17 mouse cellular contexts compared by ENCODE assay signal in genomic region chr1:121188895-121189294, GRCm38 (mm10).
A peak's percentile ranks its signal among the peaks of the same experiment; 100 is the strongest.
DNase-seq lines count a peak whose midpoint lies in the region; ATAC-seq and TF ChIP-seq lines count a peak whose summit lies in the region.
"Had no signal": no experiment of that assay in that cellular context is flagged by ENCODE, and none has a peak within 500 bp of the region (broad histone marks: within the 10 kb centered on the region; RNA-seq: fewer than 3 reads in every experiment).

No protein-coding gene starts in this region.

- TF ChIP-seq EP300 in liver, postnatal 0 days (IDR thresholded peaks at IDR 0.05; ENCODE audit: low read depth), result no peak

- H3K9ac ChIP-seq in liver, postnatal 0 days (replicated peaks), result no peak overlapping the region
- H3K9ac ChIP-seq in liver, embryonic 11.5 days (ENCODE audit: low read depth, low read length), result no peak overlapping the region
- H3K9ac ChIP-seq: forebrain, embryonic 12.5 days; liver, embryonic 13.5 days; neural tube, embryonic 12.5 days had no signal

- H3K9me3 ChIP-seq in liver, postnatal 0 days (ENCODE audit: low read length), result no peaks in the 10 kb centered on the region
- H3K9me3 ChIP-seq in liver, embryonic 11.5 days (ENCODE audit: control insufficient read depth, low read length), result no peaks in the 10 kb centered on the region
- H3K9me3 ChIP-seq: forebrain, embryonic 12.5 days; hindbrain, embryonic 10.5 days; limb, embryonic 10.5 days; liver, embryonic 13.5 days; neural tube, embryonic 12.5 days had no signal

- TF ChIP-seq CTCF in liver, postnatal 0 days (IDR thresholded peaks at IDR 0.05; ENCODE audit: low read depth), result peak; percentile 33

- no peak overlapping the region for H3K4me2 ChIP-seq in liver, postnatal 0 days (ENCODE audit: low read depth, low read length)
- H3K4me2 ChIP-seq in liver, embryonic 11.5 days, result no peak overlapping the region
- H3K4me2 ChIP-seq: forebrain, embryonic 12.5 days; liver, embryonic 13.5 days; neural tube, embryonic 12.5 days had no signal

- no peaks in the 10 kb centered on the region for H3K4me1 ChIP-seq in liver, postnatal 0 days (ENCODE audit: insufficient read depth)
- H3K4me1 ChIP-seq in liver, embryonic 11.5 days (replicated peaks; ENCODE audit: control insufficient read depth, insufficient read depth, low read length), result no peaks in the 10 kb centered on the region
- H3K4me1 ChIP-seq: forebrain, embryonic 12.5 days; hindbrain, embryonic 10.5 days; limb, embryonic 10.5 days; liver, embryonic 13.5 days; neural tube, embryonic 12.5 days had no signal

- no peak overlapping the region for H3K27ac ChIP-seq in liver, postnatal 0 days (ENCODE audit: low read depth)
- no peak overlapping the region for H3K27ac ChIP-seq in liver, embryonic 11.5 days (ENCODE audit: low read depth, low read length)
- H3K27ac ChIP-seq: forebrain, embryonic 12.5 days; hindbrain, embryonic 10.5 days; limb, embryonic 10.5 days; liver, embryonic 13.5 days; neural tube, embryonic 12.5 days had no signal

- H3K4me3 ChIP-seq in liver, postnatal 0 days (ENCODE audit: low read depth, low read length), result no peak overlapping the region
- H3K4me3 ChIP-seq in liver, embryonic 11.5 days (ENCODE audit: low read depth, low read length), result no peak overlapping the region
- H3K4me3 ChIP-seq: forebrain, embryonic 12.5 days; hindbrain, embryonic 10.5 days; limb, embryonic 10.5 days; liver, embryonic 13.5 days; neural tube, embryonic 12.5 days had no signal

- no peaks in the 10 kb centered on the region for H3K36me3 ChIP-seq in liver, postnatal 0 days (replicated peaks; ENCODE audit: insufficient read depth, low read length)
- H3K36me3 ChIP-seq in liver, embryonic 11.5 days (ENCODE audit: control insufficient read depth, insufficient read depth, low read length), result no peaks in the 10 kb centered on the region
- H3K36me3 ChIP-seq: forebrain, embryonic 12.5 days; hindbrain, embryonic 10.5 days; limb, embryonic 10.5 days; liver, embryonic 13.5 days; neural tube, embryonic 12.5 days had no signal

- ATAC-seq in liver, postnatal 0 days, result no peak
- no peak for ATAC-seq in liver, embryonic 11.5 days (replicated peaks; ENCODE audit: low FRiP score)
- no peak for ATAC-seq in frontal cortex, adult (ENCODE audit: low TSS enrichment)
- ATAC-seq: intestine, postnatal 0 days had no signal

- H3K27me3 ChIP-seq in liver, postnatal 0 days (ENCODE audit: insufficient read depth, low read length), result no peaks in the 10 kb centered on the region
- no peaks in the 10 kb centered on the region for H3K27me3 ChIP-seq in liver, embryonic 11.5 days (replicated peaks; ENCODE audit: control insufficient read depth, insufficient read depth, low read length)
- H3K27me3 ChIP-seq: liver, embryonic 13.5 days; neural tube, embryonic 12.5 days had no signal

- DNase-seq in liver, postnatal 0 days, result no peak
- no peak for DNase-seq in liver, embryonic 11.5 days (ENCODE audit: low spot score)
- peak; percentile 58 for DNase-seq in ES-CJ7 (ENCODE audit: low read depth, low spot score)
- DNase-seq in R1 (ENCODE audit: low read depth, low spot score), result peak; percentile 63
- DNase-seq in T-cell, adult 2 months (ENCODE audit: low spot score), result no peak
- no peak for DNase-seq in cerebellum, adult 9-11 months
- DNase-seq: adrenal gland, postnatal 14 days; cerebellum, postnatal 25 days; liver, embryonic 13.5 days; lung, postnatal 14 days; thymus, adult 18-20 months had no signal

- WGBS in liver, postnatal 0 days (ENCODE audit: insufficient replicate concordance), result 43% methylated on average over 2 of the region's 2 CpGs
- 35% methylated on average over 2 of the region's 2 CpGs for WGBS in liver, embryonic 11.5 days

Comparison
In these comparisons a context has a peak if more than half of its experiments do, and no peak if none do; other contexts are left out.
1. DNase-seq: peak in ES-CJ7 (single experiment) and R1 (single experiment); none in liver, postnatal 0 days (single experiment), liver, embryonic 11.5 days (single experiment), T-cell, adult 2 months (single experiment) and cerebellum, adult 9-11 months (single experiment).